Mouse (Mus musculus) heart, embryonic 10.5 days (tissue): ENCODE measurements around the gene Cars. TPM values are rescaled to one million over a fixed set of nuclear protein-coding genes. Genes with fewer than 3 reads are reported as not detected.
"Not testable (repeated sequence)": the region's sequence is repeated elsewhere in the genome, so short reads cannot be mapped to it uniquely, and the experiment has no call there.

Experiments used
- DNase-seq: peaks from one replicate; pipeline ENCODE4 v3.0.0-alpha.2; 2017; ENCODE audit warnings: low spot score
- H3K27ac ChIP-seq: fragments of 300-500 bp; sonication (generic); 2 replicates; pipeline ENCODE4 v1.5.1; 2016; ENCODE audit warnings: mild to moderate bottlenecking
- H3K27me3 ChIP-seq: fragments of 300-500 bp; sonication (generic); 2 replicates; pipeline ENCODE4 v1.6.1; 2016; ENCODE audit warnings: mild to moderate bottlenecking; ENCODE audit not compliant: poor library complexity, insufficient read depth, severe bottlenecking
- H3K36me3 ChIP-seq: fragments of 300-500 bp; sonication (generic); 2 replicates; pipeline ENCODE4 v1.6.1; 2016; ENCODE audit warnings: mild to moderate bottlenecking, moderate library complexity
- H3K4me1 ChIP-seq: fragments of 300-500 bp; sonication (generic); 2 replicates; pipeline ENCODE4 v1.6.1; 2016; ENCODE audit warnings: mild to moderate bottlenecking
- H3K4me3 ChIP-seq: fragments of 300-500 bp; sonication (generic); 2 replicates; pipeline ENCODE4 v1.5.1; 2016; ENCODE audit warnings: mild to moderate bottlenecking, moderate library complexity
- H3K9me3 ChIP-seq: fragments of 300-500 bp; sonication (generic); 2 replicates; pipeline ENCODE4 v1.6.1; 2016; ENCODE audit warnings: mild to moderate bottlenecking, moderate library complexity
- WGBS: fragments of 180-500 bp; shearing (Covaris S2); methylation state at CpG from one replicate; pipeline ENCODE4 v1.1.7; 2016; 5-methylcytosine and 5-hydroxymethylcytosine counted together
- polyA plus RNA-seq: library from polyadenylated mRNA; unstranded; fragments of >200 nt; fragmentation: Nextera tagmentation; extraction: Ambion mirVana; gene quantifications from 2 replicates; pipeline ENCODE4 v1.2.1, GENCODE M21; 2016

Gene Cars
- polyA plus RNA-seq, 1 experiment from 2014 or later = 58.0 TPM

- H3K4me3 ChIP-seq = no peak overlapping the region
- no peaks in the 10 kb centered on the region for H3K27me3 ChIP-seq
- WGBS = 43% methylated on average over 3 of the region's 3 CpGs
- peak; percentile 78 for DNase-seq
- H3K36me3 ChIP-seq = peaks cover 94% of the 10 kb centered on the region
- no peak overlapping the region; the same call in 1 of the 2 replicates for H3K27ac ChIP-seq
- H3K9me3 ChIP-seq = no peaks in the 10 kb centered on the region
- peaks cover 7% of the 10 kb centered on the region; the same call in 1 of the 2 replicates for H3K4me1 ChIP-seq
These were observed 34.2 kb downstream of the Cars start for GRCm38 (mm10) chr7:143565648-143566039.

- Histone ChIP-seq H3K9me3 (no peaks in the 10 kb centered on the region), H3K4me1 (peaks cover 7% of the 10 kb centered on the region; the same call in 1 of the 2 replicates), H3K4me3 (no peak overlapping the region), H3K27ac (no peak overlapping the region), H3K27me3 (no peaks in the 10 kb centered on the region), H3K36me3 (peaks cover 94% of the 10 kb centered on the region)
- WGBS = 87% methylated on average over 6 of the region's 6 CpGs
- DNase-seq = no peak
These were observed 34.8 kb downstream of the Cars start for GRCm38 (mm10) chr7:143565015-143565647.

DNA sequence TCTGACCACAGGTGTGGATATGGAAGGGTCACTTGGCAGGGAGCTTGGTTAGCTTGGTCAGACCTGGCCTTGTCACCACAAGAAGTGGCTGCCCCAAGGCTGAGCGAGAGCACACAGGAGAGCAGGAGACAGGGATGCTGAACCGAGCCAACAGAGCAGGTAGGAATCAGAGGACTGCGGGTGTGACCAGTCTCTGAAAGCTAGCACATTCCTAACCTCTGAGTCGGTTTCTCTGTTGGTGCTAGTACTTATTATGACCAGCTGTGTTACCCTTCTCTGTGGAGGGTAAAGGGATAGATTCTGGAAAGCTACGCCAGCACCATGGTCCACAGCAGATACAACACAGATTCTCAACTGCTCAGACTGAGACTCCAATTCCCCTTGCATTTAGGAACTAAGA is 36.1 kb downstream of the Cars start:
- H3K27ac ChIP-seq = no peak overlapping the region

GRCm38 (mm10) chr7:143557616-143558015 is 42.3 kb downstream of the Cars start:
- H3K27ac ChIP-seq = no peak overlapping the region
- peaks cover 85% of the 10 kb centered on the region for H3K36me3 ChIP-seq
- H3K4me3 ChIP-seq = no peak overlapping the region
- H3K27me3 ChIP-seq = no peaks in the 10 kb centered on the region
- no peak for DNase-seq
- H3K4me1 ChIP-seq = no peaks in the 10 kb centered on the region
- H3K9me3 ChIP-seq = no peaks in the 10 kb centered on the region
- 93% methylated on average over 7 of the region's 7 CpGs for WGBS

More for the DNA sequence above, 36.1 kb downstream of the Cars start:
- Histone ChIP-seq H3K27me3 (no peaks in the 10 kb centered on the region), H3K36me3 (peaks cover 93% of the 10 kb centered on the region), H3K9me3 (no peaks in the 10 kb centered on the region), H3K4me1 (peaks cover 7% of the 10 kb centered on the region; the same call in 1 of the 2 replicates), H3K4me3 (no peak overlapping the region)
- no peak for DNase-seq
- WGBS = 81% methylated on average over 5 of the region's 5 CpGs

- DNase-seq = no peak
- no peaks in the 10 kb centered on the region for H3K27me3 ChIP-seq
- no peaks in the 10 kb centered on the region for H3K4me1 ChIP-seq
- peaks cover 80% of the 10 kb centered on the region for H3K36me3 ChIP-seq
- 90% methylated on average over 8 of the region's 8 CpGs for WGBS
- no peak overlapping the region for H3K27ac ChIP-seq
- no peaks in the 10 kb centered on the region for H3K9me3 ChIP-seq
- H3K4me3 ChIP-seq = no peak overlapping the region
These were observed 42.8 kb downstream of the Cars start for GRCm38 (mm10) chr7:143556964-143557610.

DNA sequence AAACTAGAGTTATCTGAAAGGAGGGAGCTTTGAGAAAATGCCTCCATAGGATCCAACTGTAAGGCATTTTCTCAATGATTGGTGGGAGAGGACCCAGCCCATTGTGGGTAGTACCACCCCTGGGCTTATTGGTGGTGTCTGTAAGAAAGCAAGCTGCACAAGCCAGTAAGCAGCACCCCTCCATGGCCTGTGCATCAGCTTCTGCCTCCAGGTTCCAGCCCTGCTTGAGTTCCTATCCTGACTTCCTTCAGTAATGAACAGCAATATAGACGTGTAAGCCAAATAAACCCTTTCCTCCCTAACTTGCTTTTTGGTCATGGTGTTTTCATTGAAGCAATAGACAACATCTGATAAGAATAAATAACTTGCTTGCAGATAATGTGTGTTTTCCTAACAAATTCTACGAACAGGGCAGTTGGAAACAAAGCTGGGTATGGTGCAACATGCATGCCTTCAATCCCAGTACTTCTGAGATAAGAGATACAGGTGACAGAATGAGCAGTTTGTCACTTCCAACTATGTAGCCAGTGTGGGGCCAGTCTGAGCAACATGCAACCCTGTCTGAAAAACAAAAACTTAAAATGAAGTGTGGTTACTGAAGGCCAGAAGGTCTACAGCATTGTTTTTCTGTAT is 50.2 kb downstream of the Cars start:
- Histone ChIP-seq H3K4me3 (peak overlapping the region; percentile 83), H3K27ac (peak overlapping the region; percentile 98), H3K36me3 (peaks cover 13% of the 10 kb centered on the region; the same call in 1 of the 2 replicates), H3K9me3 (no peaks in the 10 kb centered on the region), H3K27me3 (no peaks in the 10 kb centered on the region), H3K4me1 (peaks cover 15% of the 10 kb centered on the region)
- no peak for DNase-seq
- WGBS = 14% methylated on average over 2 of the region's 2 CpGs

- WGBS = under 1% methylated on average over 41 of the region's 43 CpGs
- Histone ChIP-seq H3K4me1 (peaks cover 15% of the 10 kb centered on the region), H3K4me3 (peak within 1 kb of the TSS; percentile 83), H3K27ac (peak within 1 kb of the TSS; percentile 98), H3K9me3 (no peaks in the 10 kb centered on the region), H3K36me3 (peaks cover 7% of the 10 kb centered on the region; the same call in 1 of the 2 replicates), H3K27me3 (no peaks in the 10 kb centered on the region)
- DNase-seq = peak; percentile 100
These were observed 50.9 kb downstream of the Cars start, which contains the start of gene Nap1l4 for GRCm38 (mm10) chr7:143548976-143549457. Gene Nap1l4 (minus strand): TSS chr7:143549106.

GRCm38 (mm10) chr7:143548231-143548961 is 51.5 kb downstream of the Cars start:
- H3K27me3 ChIP-seq = no peaks in the 10 kb centered on the region
- WGBS = under 1% methylated on average over 63 of the region's 63 CpGs
- H3K27ac ChIP-seq = peak overlapping the region; percentile 98
- H3K36me3 ChIP-seq = peaks cover 5% of the 10 kb centered on the region; the same call in 1 of the 2 replicates
- no peaks in the 10 kb centered on the region for H3K9me3 ChIP-seq
- peak; percentile 89 for DNase-seq
- peak overlapping the region; percentile 83 for H3K4me3 ChIP-seq
- H3K4me1 ChIP-seq = peaks cover 19% of the 10 kb centered on the region

DNA sequence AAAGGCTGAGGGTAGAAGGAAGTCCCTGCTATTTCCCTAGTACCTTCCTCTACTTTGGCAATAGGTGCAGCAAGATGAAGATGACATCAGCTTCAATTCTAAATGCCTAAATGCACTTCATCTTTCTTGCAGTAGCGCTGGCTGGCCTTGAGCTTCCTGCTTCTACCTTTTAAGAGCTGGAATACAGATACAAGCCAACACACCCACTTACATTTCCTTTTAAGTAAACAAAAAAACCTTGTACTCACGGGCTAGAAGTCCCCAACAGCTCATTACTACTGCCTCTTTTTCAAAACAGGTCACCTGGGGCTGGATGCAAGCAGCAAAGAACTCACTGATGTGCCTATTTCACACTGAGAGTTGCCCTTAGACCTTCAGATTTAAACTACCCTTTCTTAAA is 53.3 kb downstream of the Cars start:
- H3K36me3 ChIP-seq = peaks cover 2% of the 10 kb centered on the region; the same call in 1 of the 2 replicates
- H3K9me3 ChIP-seq = no peaks in the 10 kb centered on the region
- WGBS = 70% methylated on average over 2 of the region's 2 CpGs
- H3K27me3 ChIP-seq = no peaks in the 10 kb centered on the region
- no peak overlapping the region for H3K27ac ChIP-seq
- peaks cover 25% of the 10 kb centered on the region for H3K4me1 ChIP-seq
- no peak for DNase-seq
- H3K4me3 ChIP-seq = no peak overlapping the region

- WGBS = 93% methylated on average over 2 of the region's 2 CpGs
These were observed 55.5 kb downstream of the Cars start for GRCm38 (mm10) chr7:143544368-143544767.

GRCm38 (mm10) chr7:143538671-143539070 is 61.2 kb downstream of the Cars start:
- WGBS = 63% methylated on average over 1 of the region's 1 CpGs
- no peak for DNase-seq
- H3K4me3 ChIP-seq = no peak overlapping the region
- H3K27ac ChIP-seq = no peak overlapping the region
- H3K9me3 ChIP-seq = no peaks in the 10 kb centered on the region
- H3K4me1 ChIP-seq = 0 out of 2 replicates have a peak, but pooled peaks cover 9% of the 10 kb centered on the region
- no peaks in the 10 kb centered on the region for H3K27me3 ChIP-seq
- peaks cover 63% of the 10 kb centered on the region for H3K36me3 ChIP-seq

More at GRCm38 (mm10) chr7:143544368-143544767, 55.5 kb downstream of the Cars start:
- peaks cover 7% of the 10 kb centered on the region; the same call in 1 of the 2 replicates for H3K36me3 ChIP-seq
- H3K27me3 ChIP-seq = no peaks in the 10 kb centered on the region
- no peak overlapping the region for H3K27ac ChIP-seq
- DNase-seq = no peak
- no peaks in the 10 kb centered on the region for H3K9me3 ChIP-seq
- peaks cover 19% of the 10 kb centered on the region; the same call in 1 of the 2 replicates for H3K4me1 ChIP-seq
- H3K4me3 ChIP-seq = no peak overlapping the region

DNA sequence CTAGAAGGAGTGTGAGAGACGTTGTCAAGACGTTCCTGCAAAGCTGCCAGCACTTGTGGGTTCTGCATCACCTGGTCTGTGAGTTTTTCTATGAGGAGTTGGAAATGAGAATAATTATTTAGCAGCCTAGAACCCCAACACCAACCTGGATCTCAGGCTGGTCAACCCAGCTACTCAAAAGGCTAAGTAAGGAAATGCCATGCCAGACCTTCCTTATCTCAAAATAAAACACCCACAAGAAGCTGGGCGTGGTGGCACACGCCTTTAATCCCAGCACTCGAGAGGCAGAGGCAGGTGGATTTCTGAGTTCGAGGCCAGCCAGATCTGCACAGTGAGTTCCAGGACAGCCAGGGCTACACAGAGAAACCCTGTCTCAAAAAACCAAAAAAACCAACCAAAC is 61.7 kb downstream of the Cars start:
- not testable (repeated sequence) for H3K27me3 ChIP-seq, H3K27ac ChIP-seq, H3K4me3 ChIP-seq, DNase-seq, H3K4me1 ChIP-seq, H3K9me3 ChIP-seq
- H3K36me3 ChIP-seq = peaks cover 68% of the 10 kb centered on the region
- WGBS = 83% methylated on average over 6 of the region's 6 CpGs
